Mouse (Mus musculus): ENCODE data around the gene Adgrl2. TPM values are rescaled to one million over a fixed set of nuclear protein-coding genes. Genes with fewer than 3 reads are reported as not detected.
A peak's percentile ranks its signal among the peaks of the same experiment; 100 is the strongest.

The Adgrl2 gene
- total RNA-seq (2021) = 100 to 1,000 TPM; 122 to 126 TPM
- long read RNA-seq, experiment 1, partial matches to known transcripts = 8 of 22 reads
- long read RNA-seq, experiment 1, other reads (novel, unspliced or antisense) = 14 of 22 reads
- long read RNA-seq, experiment 2, full-length matches to known transcripts = 1 of 36 reads
- long read RNA-seq, experiment 2, partial matches to known transcripts = 7 of 36 reads
- long read RNA-seq, experiment 2, other reads (novel, unspliced or antisense) = 28 of 36 reads

DNA sequence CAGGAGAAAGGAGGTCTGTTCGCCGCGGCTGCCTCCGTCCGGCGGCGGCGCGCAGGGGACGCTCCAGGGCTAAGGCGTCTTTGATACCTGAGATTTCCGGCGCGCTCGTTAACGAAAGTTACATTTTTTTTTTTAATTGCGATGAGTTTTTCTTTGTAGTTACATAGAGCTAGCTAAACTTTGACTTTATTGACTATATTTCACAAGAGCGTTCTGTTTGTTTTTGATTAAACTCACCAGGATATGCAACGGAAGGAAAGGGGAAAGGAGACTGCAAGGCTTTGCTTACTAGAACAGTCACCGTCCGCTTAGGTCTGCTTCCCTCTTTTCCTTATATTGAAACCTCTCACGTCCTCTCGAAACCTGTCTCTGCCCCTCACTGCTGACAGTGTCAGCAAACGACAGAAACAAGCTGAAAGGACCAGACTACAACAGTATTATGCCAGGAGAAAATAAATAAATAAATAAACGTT, at the start of gene Adgrl2:
Adgrl2 (minus strand) TSS at position 25 of the 473 bp plus-strand sequence.
- DNase-seq (ENCODE audit: extremely low spot score in 1 of 2, low spot score in 2 of 2) = no peak
- intact Hi-C loops (cut with DNase I) = loop anchor here (2.0 to 5.0 kb wide), 2 partner anchors 357 to 454 kb away; no protein-coding TSS in a partner anchor

GRCm38 (mm10) chr3:149038771-149039170, 48.4 kb upstream of the Adgrl2 start:
- no peak for TF ChIP-seq CTCF (IDR thresholded peaks at IDR 0.05)
- DNase-seq (ENCODE audit: extremely low spot score in 1 of 2, low spot score in 2 of 2) = no peak
- no peak overlapping the region for H3K27ac ChIP-seq
- intact Hi-C loops (cut with DNase I) = no loop called here
- H3K4me3 ChIP-seq = no peak overlapping the region

More for the DNA sequence above, at the start of gene Adgrl2:
- peak; percentile 3; the same call in 1 of the 2 replicates for TF ChIP-seq CTCF (IDR thresholded peaks at IDR 0.05)
- Histone ChIP-seq H3K27ac (peak within 1 kb of the TSS; percentile 94), H3K4me3 (peak within 1 kb of the TSS; percentile 77)

GRCm38 (mm10) chr3:149019925-149020324, 29.6 kb upstream of the Adgrl2 start:
- peak; percentile 31 for TF ChIP-seq CTCF (IDR thresholded peaks at IDR 0.05)
- H3K4me3 ChIP-seq = no peak overlapping the region
- intact Hi-C loops (cut with DNase I) = no loop called here
- no peak for DNase-seq (ENCODE audit: extremely low spot score in 1 of 2, low spot score in 2 of 2)
- H3K27ac ChIP-seq = no peak overlapping the region

- intact Hi-C loops (cut with DNase I) = no loop called here
- DNase-seq (ENCODE audit: extremely low spot score in 1 of 2, low spot score in 2 of 2) = no peak
- no peak for TF ChIP-seq CTCF (IDR thresholded peaks at IDR 0.05)
- no peak overlapping the region for H3K4me3 ChIP-seq
- no peak overlapping the region for H3K27ac ChIP-seq
These were observed 19.0 kb upstream of the Adgrl2 start for GRCm38 (mm10) chr3:149009311-149009710.

DNA sequence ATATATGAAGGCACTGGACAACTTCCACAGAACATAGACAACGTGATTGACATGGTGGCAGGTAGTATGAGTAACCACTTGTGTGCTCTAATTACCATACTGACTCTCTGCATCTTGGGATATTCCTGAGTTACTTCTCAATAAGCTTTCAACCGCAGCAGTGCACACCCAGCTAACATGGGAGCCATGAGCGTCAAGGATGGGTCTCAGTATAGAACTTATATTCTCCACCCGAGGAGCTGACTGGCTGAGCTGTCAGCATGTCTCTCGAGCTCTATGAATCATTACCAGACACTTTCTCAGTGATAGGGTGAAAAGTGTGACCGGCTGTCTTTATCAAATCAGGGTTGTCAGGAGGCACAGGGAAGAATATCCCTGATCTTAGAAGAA, 18.3 kb upstream of the Adgrl2 start:
- intact Hi-C loops (cut with DNase I) = no loop called here
- no peak for TF ChIP-seq CTCF (IDR thresholded peaks at IDR 0.05)
- no peak for DNase-seq (ENCODE audit: extremely low spot score in 1 of 2, low spot score in 2 of 2)
- Histone ChIP-seq H3K27ac (no peak overlapping the region), H3K4me3 (no peak overlapping the region)

DNA sequence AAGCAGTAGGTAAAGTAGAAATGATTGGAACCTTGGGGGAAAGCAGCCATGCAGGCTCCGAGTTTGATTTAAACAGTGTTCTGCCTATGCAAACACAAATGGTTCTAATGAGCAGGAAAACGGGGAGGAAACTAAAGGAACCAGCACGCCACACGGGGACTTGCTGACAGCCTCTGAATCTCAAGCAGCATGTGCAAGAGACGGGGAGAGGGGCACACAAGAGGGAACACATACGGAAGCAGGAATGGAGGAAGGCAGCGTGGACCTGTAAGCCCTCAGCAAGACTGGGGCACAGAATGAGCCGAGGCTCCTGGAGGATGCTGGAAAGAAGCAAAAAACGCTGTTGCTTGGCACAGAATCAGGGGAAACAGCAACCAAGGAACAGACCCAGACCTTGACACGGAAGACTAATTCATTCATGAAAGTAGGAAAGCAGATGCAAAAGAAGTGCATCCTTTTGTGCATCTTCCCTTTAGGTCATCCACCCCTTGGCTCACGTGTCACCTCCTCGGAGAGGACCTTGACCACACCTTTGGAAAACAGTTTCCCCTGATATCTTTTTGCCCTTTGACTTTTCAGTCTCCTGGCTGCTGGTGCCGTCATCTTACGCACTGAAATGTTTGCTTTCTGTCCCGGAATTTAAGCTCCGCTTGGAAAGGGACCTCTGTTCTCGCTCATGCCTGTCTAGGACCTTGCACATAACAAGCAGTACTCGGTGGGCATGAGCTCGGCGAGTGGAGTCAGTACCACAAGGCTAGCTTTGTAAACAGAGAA, 17.7 kb upstream of the Adgrl2 start:
- intact Hi-C loops (cut with DNase I) = no loop called here
- no peak overlapping the region for H3K27ac ChIP-seq
- no peak for DNase-seq (ENCODE audit: extremely low spot score in 1 of 2, low spot score in 2 of 2)
- H3K4me3 ChIP-seq = no peak overlapping the region
- TF ChIP-seq CTCF (IDR thresholded peaks at IDR 0.05) = no peak

GRCm38 (mm10) chr3:149001364-149001763, 11.0 kb upstream of the Adgrl2 start:
- Histone ChIP-seq H3K27ac (no peak overlapping the region), H3K4me3 (no peak overlapping the region)
- TF ChIP-seq CTCF (IDR thresholded peaks at IDR 0.05) = no peak
- DNase-seq (ENCODE audit: extremely low spot score in 1 of 2, low spot score in 2 of 2) = no peak
- intact Hi-C loops (cut with DNase I) = no loop called here

- intact Hi-C loops (cut with DNase I) = no loop called here
- Histone ChIP-seq H3K4me3 (no peak overlapping the region), H3K27ac (no peak overlapping the region)
- no peak for TF ChIP-seq CTCF (IDR thresholded peaks at IDR 0.05)
- no peak for DNase-seq (ENCODE audit: extremely low spot score in 1 of 2, low spot score in 2 of 2)
These were observed 8.3 kb upstream of the Adgrl2 start for GRCm38 (mm10) chr3:148998661-148999060.

GRCm38 (mm10) chr3:148991056-148991455, 701 bp upstream of the Adgrl2 start:
- Histone ChIP-seq H3K27ac (no peak overlapping the region), H3K4me3 (peak overlapping the region; percentile 77)
- intact Hi-C loops (cut with DNase I) = loop anchor here (2.0 to 5.0 kb wide), 2 partner anchors 356 to 454 kb away; no protein-coding TSS in a partner anchor
- TF ChIP-seq CTCF (IDR thresholded peaks at IDR 0.05) = no peak
- no peak for DNase-seq (ENCODE audit: extremely low spot score in 1 of 2, low spot score in 2 of 2)

DNA sequence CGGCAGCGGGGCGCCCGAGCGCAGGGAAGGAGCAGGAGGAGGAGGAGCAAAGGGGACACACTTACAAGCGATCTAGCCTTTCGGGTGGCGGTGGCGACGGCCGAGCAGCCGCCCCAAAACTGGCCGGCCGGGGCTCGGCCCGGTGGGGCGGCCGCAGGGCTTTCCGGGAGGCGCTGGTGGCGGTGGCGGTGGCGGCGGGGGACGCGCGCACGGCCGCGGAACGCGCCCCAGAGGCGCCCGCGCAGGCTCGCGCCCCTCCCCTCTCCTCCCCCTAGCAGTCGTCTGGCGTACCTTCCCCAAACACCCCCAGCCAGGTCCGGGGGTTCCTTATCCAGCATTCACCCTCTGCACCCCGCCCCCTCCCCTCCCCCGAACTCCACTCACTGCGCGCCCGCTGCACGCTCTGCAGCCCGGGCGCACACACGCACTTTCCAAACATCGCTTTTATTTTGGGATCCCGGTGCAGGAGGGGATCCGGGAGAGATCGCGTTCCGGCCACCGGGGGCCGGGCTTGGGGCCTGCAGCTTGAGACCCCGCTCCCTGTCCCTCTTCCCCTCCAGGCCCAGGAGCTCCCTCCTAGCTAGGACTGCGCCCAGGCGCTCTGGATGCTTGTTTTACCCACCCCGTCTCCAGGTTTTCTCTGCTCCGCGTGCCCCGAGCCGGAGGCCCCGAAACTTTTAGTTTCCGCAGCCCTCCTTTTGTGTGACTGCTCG, 381 bp downstream of the Adgrl2 start:
- peak overlapping the region; percentile 77 for H3K4me3 ChIP-seq
- intact Hi-C loops (cut with DNase I) = loop anchor here (1.0 to 5.0 kb wide), 5 partner anchors 73 to 1998 kb away; no protein-coding TSS in a partner anchor
- H3K27ac ChIP-seq = peak overlapping the region; percentile 94
- DNase-seq (ENCODE audit: extremely low spot score in 1 of 2, low spot score in 2 of 2) = peak; percentile 69 to 72
- no peak for TF ChIP-seq CTCF (IDR thresholded peaks at IDR 0.05)

GRCm38 (mm10) chr3:148988996-148989817, 1.1 kb downstream of the Adgrl2 start:
- H3K27ac ChIP-seq = peak overlapping the region; percentile 94
- peak overlapping the region; percentile 77 for H3K4me3 ChIP-seq
- no peak for TF ChIP-seq CTCF (IDR thresholded peaks at IDR 0.05)
- intact Hi-C loops (cut with DNase I) = loop anchor here (1.0 to 5.0 kb wide), 3 partner anchors 72 to 1997 kb away; no protein-coding TSS in a partner anchor
- peak; percentile 70 to 75 for DNase-seq (ENCODE audit: extremely low spot score in 1 of 2, low spot score in 2 of 2)
